Mouse (Mus musculus): ENCODE measurements at regions not wholly inside any gene's neighbourhood (a gene's known extent, or its start where the extent isn't known, plus 50 kb on each side); places are given as distances from the start of the nearest gene placed in this dataset.

DNA sequence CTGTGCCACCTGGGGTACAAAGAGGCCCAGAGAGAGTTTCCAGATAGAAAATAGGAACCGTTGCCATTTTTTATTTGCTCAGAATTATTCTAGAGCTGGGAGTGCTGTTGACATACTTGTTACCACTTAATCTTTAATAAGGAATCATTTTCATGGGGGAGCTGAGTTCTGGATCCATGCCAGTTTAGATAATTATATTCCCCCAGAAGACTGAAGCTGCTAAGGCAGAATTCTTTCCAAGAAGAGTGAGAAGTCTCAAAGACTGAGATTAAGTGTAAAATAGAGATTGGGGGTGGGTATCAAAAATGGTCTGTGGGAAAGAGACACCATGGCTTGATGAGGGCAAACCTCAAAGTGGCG is 119.5 kb upstream of the Astn2 start:
- TF ChIP-seq ZC3H11A (IDR thresholded peaks at IDR 0.05; ENCODE audit: borderline replicate concordance, low read depth, low read length) (no peak), ZNF384 (IDR thresholded peaks at IDR 0.05; ENCODE audit: low read depth, low read length) (no peak), CHD2 (IDR thresholded peaks at IDR 0.05; ENCODE audit: low read depth, low read length) (no peak), MAFK (IDR thresholded peaks at IDR 0.05; ENCODE audit: insufficient read depth, low read depth, low read length) (no peak)

Measured in ES-E14 (cell line).